Mouse (Mus musculus) midbrain, embryonic 11.5 days (tissue): Measurements from ENCODE around the gene Cmtm2b. TPM values are rescaled to one million over a fixed set of nuclear protein-coding genes. Genes with fewer than 3 reads are reported as not detected.

Experiments
- ATAC-seq: fragments of 200-750 bp; cut with Nextera tagmentation; 2 replicates; pipeline ENCODE4 v1.8.0; 2017; ENCODE audit warnings: moderate TSS enrichment, moderate library complexity; ENCODE audit not compliant: low FRiP score
- DNase-seq: peaks from one replicate; pipeline ENCODE4 v3.0.0; 2015; ENCODE audit warnings: low spot score; ENCODE audit errors: missing footprints
- H3K27ac ChIP-seq: fragments of 300-500 bp; sonication (generic); 2 replicates; pipeline ENCODE4 v1.5.1; 2014; ENCODE audit warnings: low read depth, low read length
- H3K27me3 ChIP-seq: fragments of 300-500 bp; sonication (generic); 2 replicates; pipeline ENCODE4 v1.6.1; 2014; ENCODE audit warnings: mild to moderate bottlenecking, low read length, moderate library complexity, mixed read lengths; ENCODE audit not compliant: control insufficient read depth, insufficient read depth
- H3K36me3 ChIP-seq: fragments of 300-500 bp; sonication (generic); 2 replicates; pipeline ENCODE4 v1.6.1; 2014; ENCODE audit warnings: mild to moderate bottlenecking, low read length, moderate library complexity, mixed read lengths; ENCODE audit not compliant: control insufficient read depth, insufficient read depth
- H3K4me1 ChIP-seq: fragments of 300-500 bp; sonication (generic); 2 replicates; pipeline ENCODE4 v1.6.1; 2014; ENCODE audit warnings: low read length; ENCODE audit not compliant: control insufficient read depth, insufficient read depth
- H3K4me2 ChIP-seq: fragments of 300-500 bp; sonication (generic); 2 replicates; pipeline ENCODE4 v1.6.1; 2014; ENCODE audit warnings: mild to moderate bottlenecking, moderate library complexity
- H3K4me3 ChIP-seq: fragments of 300-500 bp; sonication (generic); 2 replicates; pipeline ENCODE4 v1.5.1; 2014; ENCODE audit warnings: low read depth, low read length
- H3K9ac ChIP-seq: fragments of 300-500 bp; sonication (generic); 2 replicates; pipeline ENCODE4 v1.6.1; 2014; ENCODE audit warnings: low read length
- H3K9me3 ChIP-seq: fragments of 300-500 bp; sonication (generic); 2 replicates; pipeline ENCODE4 v1.6.1; 2016; ENCODE audit warnings: low read length; ENCODE audit not compliant: control insufficient read depth
- WGBS: fragments of 180-500 bp; shearing (Covaris S2); extraction: QIAGEN DNeasy Blood & Tissue Kit; methylation state at CpG from one replicate; pipeline ENCODE4 v1.1.7; 2014; 5-methylcytosine and 5-hydroxymethylcytosine counted together
- polyA plus RNA-seq: library from polyadenylated mRNA; unstranded; fragments of >200 nt; fragmentation: Nextera tagmentation; extraction: Ambion mirVana; gene quantifications from 2 replicates; pipeline ENCODE4 v1.2.1, GENCODE M21; 2014

Gene Cmtm2b
- polyA plus RNA-seq, 1 experiment from 2014 or later = not detected

GRCm38 (mm10) chr8:104353186-104353585, 31.2 kb downstream of the Cmtm2b start:
- H3K36me3 ChIP-seq = no peaks in the 10 kb centered on the region
- peaks cover 3% of the 10 kb centered on the region; the same call in 1 of the 2 replicates for H3K4me1 ChIP-seq
- H3K27ac ChIP-seq = no peak overlapping the region
- H3K4me2 ChIP-seq = no peak overlapping the region
- H3K9me3 ChIP-seq = no peaks in the 10 kb centered on the region
- DNase-seq (no peak), ATAC-seq (peak; percentile 74)
- no peaks in the 10 kb centered on the region for H3K27me3 ChIP-seq
- 64% methylated on average over 5 of the region's 5 CpGs for WGBS
- H3K9ac ChIP-seq = no peak overlapping the region
- H3K4me3 ChIP-seq = no peak overlapping the region

DNA sequence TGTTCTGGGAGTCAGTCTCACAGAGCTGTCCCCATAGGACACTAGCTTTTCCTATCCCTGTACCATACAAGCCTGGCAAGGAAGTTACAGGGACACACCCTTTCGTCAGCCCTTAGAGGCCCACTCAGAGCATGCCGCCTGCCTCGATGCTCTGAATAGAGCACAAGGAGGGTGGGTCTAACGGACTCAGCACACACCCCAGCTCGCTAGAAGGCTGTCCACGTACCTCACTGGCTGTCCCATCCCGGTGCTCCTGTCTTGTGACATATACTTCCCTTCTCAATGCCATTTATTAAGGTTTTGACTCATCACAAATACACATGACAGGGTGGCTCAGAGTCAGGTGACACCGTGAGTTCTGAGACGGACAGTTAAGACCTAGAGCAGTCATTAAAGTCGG, 32.5 kb downstream of the Cmtm2b start:
- ATAC-seq (no peak), DNase-seq (no peak)
- Histone ChIP-seq H3K9ac (no peak overlapping the region), H3K4me3 (no peak overlapping the region), H3K4me1 (peaks cover 3% of the 10 kb centered on the region; the same call in 1 of the 2 replicates), H3K4me2 (no peak overlapping the region), H3K9me3 (no peaks in the 10 kb centered on the region), H3K27me3 (no peaks in the 10 kb centered on the region), H3K27ac (no peak overlapping the region), H3K36me3 (no peaks in the 10 kb centered on the region)
- 94% methylated on average over 10 of the region's 10 CpGs for WGBS

DNA sequence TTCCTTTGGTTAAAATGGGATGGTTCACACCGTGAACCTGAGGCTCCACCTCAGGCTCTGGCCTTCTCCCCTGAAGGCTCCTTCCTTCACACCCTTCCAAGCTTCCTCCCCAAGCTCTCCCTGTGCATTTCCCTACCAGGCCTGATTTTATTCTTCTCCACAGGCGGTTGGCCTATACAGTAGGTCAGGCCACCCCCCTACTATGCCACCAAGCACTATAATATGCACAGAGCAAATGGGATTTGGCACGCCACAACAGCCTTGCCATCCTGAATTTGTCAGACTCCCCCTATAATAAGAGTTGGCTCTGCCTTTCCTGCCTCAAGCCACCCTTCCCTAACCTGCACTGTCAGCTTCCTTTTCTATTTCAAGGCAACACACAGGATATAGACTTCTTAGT, 36.6 kb downstream of the Cmtm2b start:
- no peaks in the 10 kb centered on the region for H3K27me3 ChIP-seq
- H3K9me3 ChIP-seq = no peaks in the 10 kb centered on the region
- 76% methylated on average over 3 of the region's 3 CpGs for WGBS
- DNase-seq (peak; percentile 17), ATAC-seq (no peak)
- no peak overlapping the region for H3K4me3 ChIP-seq
- H3K27ac ChIP-seq = no peak overlapping the region
- no peaks in the 10 kb centered on the region for H3K36me3 ChIP-seq
- H3K4me1 ChIP-seq = no peaks in the 10 kb centered on the region
- H3K4me2 ChIP-seq = no peak overlapping the region
- H3K9ac ChIP-seq = no peak overlapping the region

DNA sequence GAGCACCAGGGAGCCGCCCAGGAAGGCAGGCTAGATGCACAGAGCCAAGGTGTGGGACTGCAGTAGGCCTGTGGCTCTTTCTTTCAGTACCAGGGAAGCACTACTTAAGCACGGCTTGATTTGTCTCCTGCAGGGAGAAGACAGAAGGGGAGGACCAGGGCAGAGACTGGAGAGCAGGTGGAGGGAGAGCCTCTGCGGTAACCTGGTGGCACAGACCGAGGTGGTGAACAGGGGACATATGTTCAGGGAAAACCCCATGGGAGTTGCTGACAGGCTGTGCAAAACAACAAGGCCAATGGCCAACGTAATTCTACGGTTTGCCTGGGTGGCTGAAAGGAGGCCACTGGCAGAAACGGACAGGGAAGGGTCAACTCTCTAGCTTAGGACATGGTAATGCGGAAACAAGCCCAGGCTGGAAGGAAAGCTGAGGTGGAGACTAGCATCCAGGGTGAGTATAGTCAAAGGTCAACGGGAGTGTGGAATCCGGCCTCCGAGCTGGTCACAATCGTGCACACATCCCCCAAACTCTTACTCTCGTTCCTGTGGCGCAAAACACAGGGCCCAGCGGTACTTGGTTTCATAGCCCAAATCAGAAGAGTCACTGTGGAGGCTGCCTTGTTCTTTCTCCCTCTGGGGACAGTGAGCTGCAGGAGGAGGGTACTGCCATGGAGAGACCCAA, 37.9 kb downstream of the Cmtm2b start:
- H3K4me3 ChIP-seq = no peak overlapping the region
- no peak for ATAC-seq
- WGBS = 66% methylated on average over 15 of the region's 15 CpGs

GRCm38 (mm10) chr8:104365695-104366094, 43.7 kb downstream of the Cmtm2b start:
- Histone ChIP-seq H3K4me3 (no peak overlapping the region), H3K9me3 (no peaks in the 10 kb centered on the region), H3K27me3 (no peaks in the 10 kb centered on the region), H3K36me3 (no peaks in the 10 kb centered on the region), H3K4me2 (no peak overlapping the region), H3K9ac (no peak overlapping the region), H3K27ac (no peak overlapping the region), H3K4me1 (no peaks in the 10 kb centered on the region)
- ATAC-seq (no peak), DNase-seq (no peak)
- 89% methylated on average over 9 of the region's 9 CpGs for WGBS

More for the DNA sequence above, 37.9 kb downstream of the Cmtm2b start:
- no peak overlapping the region for H3K9ac ChIP-seq
- H3K36me3 ChIP-seq = no peaks in the 10 kb centered on the region
- H3K4me2 ChIP-seq = no peak overlapping the region
- DNase-seq = peak; percentile 61
- no peaks in the 10 kb centered on the region for H3K27me3 ChIP-seq
- no peaks in the 10 kb centered on the region for H3K4me1 ChIP-seq
- no peak overlapping the region for H3K27ac ChIP-seq
- no peaks in the 10 kb centered on the region for H3K9me3 ChIP-seq

- H3K4me1 ChIP-seq = no peaks in the 10 kb centered on the region
- no peak overlapping the region for H3K9ac ChIP-seq
- H3K4me2 ChIP-seq = no peak overlapping the region
- no peaks in the 10 kb centered on the region for H3K27me3 ChIP-seq
- no peaks in the 10 kb centered on the region for H3K9me3 ChIP-seq
- no peak overlapping the region for H3K4me3 ChIP-seq
- H3K36me3 ChIP-seq = no peaks in the 10 kb centered on the region
- ATAC-seq (no peak), DNase-seq (peak; percentile 76)
- no peak overlapping the region for H3K27ac ChIP-seq
- WGBS = 69% methylated on average over 5 of the region's 5 CpGs
Measured at GRCm38 (mm10) chr8:104367398-104367797, 45.4 kb downstream of the Cmtm2b start.

GRCm38 (mm10) chr8:104369591-104369990, 47.6 kb downstream of the Cmtm2b start:
- no peaks in the 10 kb centered on the region for H3K27me3 ChIP-seq
- H3K9me3 ChIP-seq = no peaks in the 10 kb centered on the region
- 85% methylated on average over 12 of the region's 12 CpGs for WGBS
- ATAC-seq (no peak), DNase-seq (peak; percentile 54)
- H3K27ac ChIP-seq = no peak overlapping the region
- no peak overlapping the region for H3K4me2 ChIP-seq
- H3K9ac ChIP-seq = no peak overlapping the region
- H3K36me3 ChIP-seq = no peaks in the 10 kb centered on the region
- H3K4me3 ChIP-seq = no peak overlapping the region
- H3K4me1 ChIP-seq = no peaks in the 10 kb centered on the region

- ATAC-seq = no peak
- Histone ChIP-seq H3K27me3 (no peaks in the 10 kb centered on the region), H3K36me3 (no peaks in the 10 kb centered on the region), H3K9ac (no peak overlapping the region), H3K27ac (no peak overlapping the region), H3K4me1 (no peaks in the 10 kb centered on the region), H3K9me3 (no peaks in the 10 kb centered on the region), H3K4me2 (no peak overlapping the region), H3K4me3 (no peak overlapping the region)
- DNase-seq = no peak
- WGBS = 80% methylated on average over 6 of the region's 6 CpGs
Measured at GRCm38 (mm10) chr8:104370071-104370470, 48.0 kb downstream of the Cmtm2b start.

DNA sequence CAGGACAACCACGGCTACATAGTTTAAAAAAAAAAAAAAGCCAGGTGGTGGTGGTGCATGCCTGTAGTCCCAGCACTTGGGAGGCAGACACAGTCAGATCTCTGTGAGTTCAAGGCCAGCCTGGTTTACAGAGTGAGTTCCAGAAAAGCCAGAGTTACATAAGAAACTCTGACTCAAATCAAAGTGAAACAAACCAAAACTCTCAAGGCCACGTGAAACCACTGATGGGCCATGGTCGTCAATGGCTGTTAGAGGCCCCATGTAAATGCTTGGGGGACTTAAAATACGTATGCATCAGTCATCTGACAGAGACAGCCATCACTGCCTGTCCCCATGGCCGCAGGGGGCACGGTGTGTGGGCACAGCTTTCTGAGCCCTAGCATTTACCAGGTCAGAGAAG, 49.1 kb downstream of the Cmtm2b start:
- H3K27ac ChIP-seq = no peak overlapping the region
- no peaks in the 10 kb centered on the region; the same call in 1 of the 2 replicates for H3K4me1 ChIP-seq
- no peak for ATAC-seq

More for the DNA sequence above, 49.1 kb downstream of the Cmtm2b start:
- 87% methylated on average over 6 of the region's 6 CpGs for WGBS
- Histone ChIP-seq H3K27me3 (no peaks in the 10 kb centered on the region), H3K9me3 (no peaks in the 10 kb centered on the region), H3K4me3 (no peak overlapping the region), H3K4me2 (no peak overlapping the region), H3K36me3 (no peaks in the 10 kb centered on the region), H3K9ac (no peak overlapping the region)
- DNase-seq = peak; percentile 47
